Mouse (Mus musculus): ENCODE results near the gene Efna2. TPM values are rescaled to one million over a fixed set of nuclear protein-coding genes. Genes with fewer than 3 reads are reported as not detected.
A peak's percentile ranks its signal among the peaks of the same experiment; 100 is the strongest.

The Efna2 gene
- polyA plus RNA-seq, 1 experiment from 2014 or later = 51.3 TPM

DNA sequence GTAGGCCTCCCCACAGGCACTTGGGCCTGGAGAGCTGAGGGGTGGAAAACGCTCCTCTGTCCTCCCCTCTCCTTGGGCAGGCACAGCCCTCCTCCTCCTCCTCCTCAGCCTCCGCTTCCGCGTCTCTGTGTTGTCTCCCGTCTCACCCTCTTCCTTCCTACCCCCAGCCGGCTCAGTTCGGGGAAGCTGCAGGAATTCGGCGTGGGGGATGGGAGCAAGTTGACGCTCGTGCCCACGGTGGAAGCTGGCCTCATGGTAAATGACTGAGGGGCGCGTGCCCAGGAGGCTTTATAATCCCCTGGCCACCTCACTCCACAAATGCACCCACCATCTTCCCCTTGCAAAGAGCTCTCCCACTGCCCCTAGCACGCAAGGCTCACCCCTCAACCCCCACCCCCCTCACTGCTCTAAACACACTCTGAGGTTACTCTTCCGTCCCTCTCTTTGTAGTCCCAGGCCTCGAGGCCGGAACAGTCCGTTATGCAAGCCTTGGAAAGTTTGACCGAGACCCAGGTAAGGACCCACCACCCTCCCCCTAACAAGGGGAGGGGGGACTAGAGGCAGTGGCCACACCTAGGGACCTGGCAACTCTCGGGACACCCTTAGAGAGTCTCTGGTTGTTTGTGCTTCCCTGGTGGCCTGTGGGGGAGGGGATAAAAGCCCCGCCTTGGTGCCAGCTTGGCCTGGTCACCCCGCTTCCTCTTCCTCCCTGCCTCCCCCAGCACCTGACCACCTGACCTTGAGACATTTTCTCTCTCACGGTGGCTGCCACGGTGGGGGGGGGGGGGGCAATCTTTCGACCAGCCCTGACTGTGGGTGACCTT lies 27.9 kb upstream of the Efna2 start:
- WGBS = 0% methylated on average over 25 of the region's 26 CpGs
- H3K4me1 ChIP-seq (ENCODE audit: control insufficient read depth, insufficient read depth, low read length) = peaks cover 40% of the 10 kb centered on the region
- H3K9me3 ChIP-seq (ENCODE audit: control insufficient read depth, low read length) = no peaks in the 10 kb centered on the region
- H3K9ac ChIP-seq (ENCODE audit: low read length) = peak overlapping the region; percentile 100
- DNase-seq (ENCODE audit: low spot score) (peak; percentile 77), ATAC-seq (ENCODE audit: insufficient number of reproducible peaks, low FRiP score, low TSS enrichment, low read depth) (no peak)
- peak overlapping the region; percentile 99 for H3K4me3 ChIP-seq (ENCODE audit: low read depth, low read length)
- peak overlapping the region; percentile 98 for H3K27ac ChIP-seq (replicated peaks; ENCODE audit: low read depth, low read length)
- peaks cover 40% of the 10 kb centered on the region for H3K36me3 ChIP-seq (ENCODE audit: control insufficient read depth, insufficient read depth, low read length)
- peak overlapping the region; percentile 95 for H3K4me2 ChIP-seq (ENCODE audit: low read depth, severe bottlenecking)
- H3K27me3 ChIP-seq (ENCODE audit: control insufficient read depth, insufficient read depth, low read length) = no peaks in the 10 kb centered on the region

DNA sequence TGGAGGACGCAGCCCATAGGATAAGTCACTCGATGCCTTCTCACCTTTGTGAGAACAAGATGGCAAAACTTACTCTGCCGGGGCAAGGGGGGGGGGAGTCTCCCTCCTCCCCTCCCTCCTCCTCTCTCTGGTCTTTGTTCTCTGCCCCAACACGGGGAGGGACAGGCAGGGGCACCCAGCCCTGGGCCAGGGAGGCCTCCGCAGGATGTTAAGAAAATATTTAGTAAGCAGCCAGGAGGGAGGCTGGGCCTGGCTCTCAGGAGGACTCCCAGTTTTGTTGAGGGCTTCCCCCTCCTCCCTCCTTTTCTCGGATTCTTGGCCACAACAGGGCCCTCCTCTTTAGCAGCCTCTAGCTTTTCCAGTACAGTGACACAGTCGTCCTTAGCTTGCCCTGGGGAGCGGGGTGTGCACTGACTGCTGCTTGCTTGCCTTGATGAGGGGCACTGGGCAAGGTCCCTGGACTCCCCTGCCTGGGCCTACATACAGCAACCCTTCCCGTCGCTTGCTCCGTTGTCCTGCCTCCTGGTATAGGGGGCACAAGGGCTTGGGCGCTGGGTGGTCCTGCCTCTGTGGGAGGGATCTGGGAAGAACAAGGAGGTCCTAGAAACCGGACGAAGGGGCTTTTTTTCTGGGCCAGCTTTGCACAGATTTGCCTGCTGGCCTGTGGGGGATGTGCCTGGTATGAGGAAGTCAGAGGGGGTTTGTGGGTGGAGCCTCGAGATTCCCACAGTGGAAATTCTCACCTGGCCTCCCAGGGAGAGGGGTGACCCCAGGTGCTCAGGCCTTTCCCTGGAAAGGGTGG lies 27.0 kb upstream of the Efna2 start:
- 9% methylated on average over 15 of the region's 15 CpGs for WGBS
- DNase-seq (ENCODE audit: low spot score) (peak; percentile 66), ATAC-seq (ENCODE audit: insufficient number of reproducible peaks, low FRiP score, low TSS enrichment, low read depth) (no peak)
- Histone ChIP-seq H3K36me3 (ENCODE audit: control insufficient read depth, insufficient read depth, low read length) (peaks cover 48% of the 10 kb centered on the region), H3K9me3 (ENCODE audit: control insufficient read depth, low read length) (no peaks in the 10 kb centered on the region), H3K27ac (replicated peaks; ENCODE audit: low read depth, low read length) (peak overlapping the region; percentile 98), H3K4me1 (ENCODE audit: control insufficient read depth, insufficient read depth, low read length) (peaks cover 47% of the 10 kb centered on the region), H3K4me2 (ENCODE audit: low read depth, severe bottlenecking) (peak overlapping the region; percentile 95), H3K27me3 (ENCODE audit: control insufficient read depth, insufficient read depth, low read length) (no peaks in the 10 kb centered on the region), H3K4me3 (ENCODE audit: low read depth, low read length) (peak overlapping the region; percentile 99), H3K9ac (ENCODE audit: low read length) (peak overlapping the region; percentile 100)

DNA sequence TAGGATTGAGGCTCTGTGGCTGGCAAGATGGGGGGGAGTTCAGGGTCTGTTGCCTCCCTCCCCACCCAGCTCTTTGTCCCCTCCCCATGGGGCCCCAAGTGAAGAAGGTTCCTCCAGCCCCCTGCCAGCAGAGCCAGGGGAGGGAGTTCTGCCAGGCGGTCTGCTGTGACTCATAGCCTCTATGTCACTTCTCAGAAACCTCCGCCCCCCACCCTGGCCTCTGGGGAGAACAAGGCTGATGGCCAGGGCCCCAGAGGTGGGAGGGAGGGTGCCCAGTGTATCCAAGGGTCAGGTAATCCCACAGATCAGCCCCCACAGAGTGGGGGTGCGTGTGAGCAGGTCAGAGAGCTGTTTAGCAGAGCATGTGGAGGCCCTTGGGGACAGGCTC lies 26.4 kb upstream of the Efna2 start:
- 0 out of 2 replicates have a peak overlapping the region, but pooled peaks have one; percentile 98 for H3K27ac ChIP-seq (replicated peaks; ENCODE audit: low read depth, low read length)
- DNase-seq (ENCODE audit: low spot score) (no peak), ATAC-seq (ENCODE audit: insufficient number of reproducible peaks, low FRiP score, low TSS enrichment, low read depth) (no peak)
- H3K4me2 ChIP-seq (ENCODE audit: low read depth, severe bottlenecking) = peak overlapping the region; percentile 95
- WGBS = 42% methylated on average over 3 of the region's 3 CpGs
- no peaks in the 10 kb centered on the region for H3K27me3 ChIP-seq (ENCODE audit: control insufficient read depth, insufficient read depth, low read length)
- peak overlapping the region; percentile 99 for H3K4me3 ChIP-seq (ENCODE audit: low read depth, low read length)
- peaks cover 51% of the 10 kb centered on the region for H3K36me3 ChIP-seq (ENCODE audit: control insufficient read depth, insufficient read depth, low read length)
- no peaks in the 10 kb centered on the region for H3K9me3 ChIP-seq (ENCODE audit: control insufficient read depth, low read length)
- H3K9ac ChIP-seq (ENCODE audit: low read length) = peak overlapping the region; percentile 100
- peaks cover 47% of the 10 kb centered on the region for H3K4me1 ChIP-seq (ENCODE audit: control insufficient read depth, insufficient read depth, low read length)

DNA sequence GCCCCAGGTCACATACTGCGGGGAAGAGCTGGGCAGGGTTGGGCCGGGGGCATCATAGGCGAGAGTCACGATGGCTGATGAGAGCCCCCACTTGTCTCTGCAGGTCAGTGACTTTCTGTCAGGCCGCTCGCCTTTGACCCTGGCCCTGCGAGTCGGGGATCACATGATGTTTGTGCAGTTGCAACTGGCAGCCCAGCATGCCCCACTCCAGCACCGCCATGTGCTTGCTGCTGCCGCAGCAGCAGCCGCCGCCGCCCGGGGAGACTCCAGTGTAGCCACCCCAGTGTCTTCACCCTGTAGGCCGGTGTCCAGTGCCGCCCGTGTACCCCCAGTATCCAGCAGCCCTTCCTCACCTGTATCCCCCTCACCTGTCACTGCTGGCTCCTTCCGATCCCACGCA lies 25.6 kb upstream of the Efna2 start:
- peaks cover 51% of the 10 kb centered on the region for H3K36me3 ChIP-seq (ENCODE audit: control insufficient read depth, insufficient read depth, low read length)
- no peak overlapping the region for H3K27ac ChIP-seq (replicated peaks; ENCODE audit: low read depth, low read length)
- no peak for ATAC-seq (ENCODE audit: insufficient number of reproducible peaks, low FRiP score, low TSS enrichment, low read depth)
- H3K4me3 ChIP-seq (ENCODE audit: low read depth, low read length) = peak overlapping the region; percentile 99; the same call in 1 of the 2 replicates
- no peak overlapping the region for H3K9ac ChIP-seq (ENCODE audit: low read length)
- peaks cover 54% of the 10 kb centered on the region for H3K4me1 ChIP-seq (ENCODE audit: control insufficient read depth, insufficient read depth, low read length)
- H3K4me2 ChIP-seq (ENCODE audit: low read depth, severe bottlenecking) = peak overlapping the region; percentile 95; the same call in 1 of the 2 replicates
- H3K27me3 ChIP-seq (ENCODE audit: control insufficient read depth, insufficient read depth, low read length) = no peaks in the 10 kb centered on the region
- H3K9me3 ChIP-seq (ENCODE audit: control insufficient read depth, low read length) = no peaks in the 10 kb centered on the region
- WGBS = 92% methylated on average over 19 of the region's 19 CpGs
- DNase-seq (ENCODE audit: low spot score) = no peak

DNA sequence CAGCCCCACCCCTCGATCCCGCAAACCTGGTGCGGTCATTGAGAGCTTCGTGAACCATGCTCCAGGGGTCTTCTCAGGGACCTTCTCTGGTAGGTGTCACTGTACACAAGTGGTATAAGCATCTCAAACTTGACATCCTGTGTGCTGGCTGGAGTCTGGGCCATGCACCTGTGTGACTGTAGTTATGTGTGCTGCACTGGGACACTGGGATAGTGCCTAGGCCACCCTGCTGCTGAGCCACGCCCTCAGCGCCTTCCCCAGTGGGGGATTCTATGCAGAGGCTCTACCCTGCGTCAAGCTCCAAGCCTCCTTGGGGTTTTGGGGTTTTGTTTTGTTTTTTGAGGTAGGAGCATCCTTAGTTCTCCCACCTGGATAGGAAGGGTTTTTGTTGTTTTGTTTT lies 24.9 kb upstream of the Efna2 start:
- no peak for ATAC-seq (ENCODE audit: insufficient number of reproducible peaks, low FRiP score, low TSS enrichment, low read depth)
- Histone ChIP-seq H3K9me3 (ENCODE audit: control insufficient read depth, low read length) (no peaks in the 10 kb centered on the region), H3K27me3 (ENCODE audit: control insufficient read depth, insufficient read depth, low read length) (no peaks in the 10 kb centered on the region), H3K4me1 (ENCODE audit: control insufficient read depth, insufficient read depth, low read length) (peaks cover 61% of the 10 kb centered on the region), H3K36me3 (ENCODE audit: control insufficient read depth, insufficient read depth, low read length) (peaks cover 51% of the 10 kb centered on the region), H3K4me2 (ENCODE audit: low read depth, severe bottlenecking) (no peak overlapping the region), H3K9ac (ENCODE audit: low read length) (no peak overlapping the region), H3K27ac (replicated peaks; ENCODE audit: low read depth, low read length) (no peak overlapping the region), H3K4me3 (ENCODE audit: low read depth, low read length) (no peak overlapping the region)
- no peak for DNase-seq (ENCODE audit: low spot score)
- WGBS = 88% methylated on average over 7 of the region's 7 CpGs

DNA sequence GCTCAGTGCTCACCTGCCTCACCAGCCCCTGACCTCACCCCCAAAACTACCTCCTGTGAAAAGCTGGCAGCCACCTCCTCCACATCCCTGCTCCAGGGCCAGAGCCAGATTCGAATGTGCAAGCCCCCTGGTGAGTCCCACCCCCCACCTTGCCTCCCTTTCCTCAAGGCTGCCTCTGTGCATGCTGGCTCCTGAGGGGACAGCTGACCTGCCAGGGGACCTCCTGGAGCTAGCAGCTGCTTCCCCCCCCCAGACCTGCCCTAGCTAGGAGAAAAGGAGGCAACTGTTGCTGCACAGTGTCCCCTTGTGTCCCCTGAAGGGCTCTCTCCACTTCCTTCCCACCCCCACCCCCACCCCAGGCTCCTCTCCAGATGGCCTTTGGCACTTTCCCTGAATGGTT lies 24.0 kb upstream of the Efna2 start:
- H3K9me3 ChIP-seq (ENCODE audit: control insufficient read depth, low read length) = no peaks in the 10 kb centered on the region
- no peak overlapping the region for H3K4me3 ChIP-seq (ENCODE audit: low read depth, low read length)
- H3K4me2 ChIP-seq (ENCODE audit: low read depth, severe bottlenecking) = no peak overlapping the region
- peaks cover 62% of the 10 kb centered on the region for H3K4me1 ChIP-seq (ENCODE audit: control insufficient read depth, insufficient read depth, low read length)
- H3K9ac ChIP-seq (ENCODE audit: low read length) = no peak overlapping the region; the same call in 1 of the 2 replicates
- 29% methylated on average over 1 of the region's 1 CpGs for WGBS
- H3K27me3 ChIP-seq (ENCODE audit: control insufficient read depth, insufficient read depth, low read length) = no peaks in the 10 kb centered on the region
- peak overlapping the region; percentile 64; the same call in 1 of the 2 replicates for H3K27ac ChIP-seq (replicated peaks; ENCODE audit: low read depth, low read length)
- peaks cover 49% of the 10 kb centered on the region for H3K36me3 ChIP-seq (ENCODE audit: control insufficient read depth, insufficient read depth, low read length)
- DNase-seq (ENCODE audit: low spot score) (no peak), ATAC-seq (ENCODE audit: insufficient number of reproducible peaks, low FRiP score, low TSS enrichment, low read depth) (no peak)

DNA sequence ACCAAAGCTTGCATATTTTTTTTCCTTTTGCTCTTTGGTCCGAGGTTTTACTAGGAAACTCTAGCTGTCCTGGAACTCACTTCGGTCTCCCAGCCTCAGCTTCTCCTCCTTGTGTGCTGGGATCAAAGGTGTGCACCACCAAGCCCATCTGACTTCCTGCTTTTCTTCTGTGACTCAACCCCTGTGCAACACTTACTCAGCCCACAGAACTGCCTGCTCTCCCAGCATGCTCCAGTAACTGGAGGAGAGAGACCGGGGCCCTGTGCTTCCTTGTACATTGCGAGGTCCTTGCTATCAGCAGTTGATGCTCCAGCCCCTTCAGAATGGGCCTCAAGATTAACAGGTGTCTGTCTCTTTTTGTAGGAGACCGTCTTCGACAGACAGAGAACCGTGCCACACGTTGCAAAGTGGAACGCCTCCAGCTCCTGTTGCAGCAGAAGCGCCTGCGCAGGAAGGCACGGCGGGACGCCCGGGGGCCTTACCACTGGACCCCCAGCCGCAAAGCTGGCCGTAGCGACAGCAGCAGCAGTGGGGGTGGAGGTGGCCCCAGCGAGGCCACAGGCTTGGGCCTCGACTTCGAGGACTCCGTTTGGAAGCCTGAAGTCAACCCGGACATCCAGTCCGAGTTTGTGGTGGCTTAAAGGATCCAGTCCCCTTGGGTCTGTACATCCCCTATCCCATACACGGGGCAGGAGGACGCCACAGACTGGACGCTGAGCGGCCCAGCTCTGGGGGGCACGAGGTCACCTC lies 23.1 kb upstream of the Efna2 start:
- WGBS = 88% methylated on average over 29 of the region's 29 CpGs

DNA sequence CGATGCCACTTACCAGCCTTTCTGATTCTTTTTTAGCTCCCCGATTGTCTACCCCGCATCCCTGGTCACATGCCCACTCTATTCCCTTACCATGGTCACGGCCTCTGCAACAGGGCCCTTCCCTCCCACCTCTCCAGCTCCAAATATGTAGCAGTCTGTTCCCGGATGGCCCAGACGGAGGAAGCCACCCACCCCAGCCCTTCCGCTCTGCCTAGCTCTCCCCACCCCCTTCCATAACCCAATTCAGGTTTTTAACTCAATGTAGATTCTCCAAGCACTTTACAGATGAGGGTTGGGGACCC lies 22.6 kb upstream of the Efna2 start:
- no peak overlapping the region for H3K9ac ChIP-seq (ENCODE audit: low read length)

More for the DNA sequence above, 23.1 kb upstream of the Efna2 start:
- Histone ChIP-seq H3K36me3 (ENCODE audit: control insufficient read depth, insufficient read depth, low read length) (peaks cover 49% of the 10 kb centered on the region), H3K27me3 (ENCODE audit: control insufficient read depth, insufficient read depth, low read length) (no peaks in the 10 kb centered on the region), H3K4me2 (ENCODE audit: low read depth, severe bottlenecking) (no peak overlapping the region), H3K9ac (ENCODE audit: low read length) (peak overlapping the region; percentile 12; the same call in 1 of the 2 replicates), H3K4me3 (ENCODE audit: low read depth, low read length) (no peak overlapping the region), H3K4me1 (ENCODE audit: control insufficient read depth, insufficient read depth, low read length) (peaks cover 71% of the 10 kb centered on the region), H3K27ac (replicated peaks; ENCODE audit: low read depth, low read length) (peak overlapping the region; percentile 42; the same call in 1 of the 2 replicates), H3K9me3 (ENCODE audit: control insufficient read depth, low read length) (no peaks in the 10 kb centered on the region)
- DNase-seq (ENCODE audit: low spot score) (no peak), ATAC-seq (ENCODE audit: insufficient number of reproducible peaks, low FRiP score, low TSS enrichment, low read depth) (no peak)

More for the DNA sequence above, 22.6 kb upstream of the Efna2 start:
- no peak for ATAC-seq (ENCODE audit: insufficient number of reproducible peaks, low FRiP score, low TSS enrichment, low read depth)
- 65% methylated on average over 7 of the region's 7 CpGs for WGBS
- Histone ChIP-seq H3K4me1 (ENCODE audit: control insufficient read depth, insufficient read depth, low read length) (peaks cover 76% of the 10 kb centered on the region), H3K36me3 (ENCODE audit: control insufficient read depth, insufficient read depth, low read length) (peaks cover 47% of the 10 kb centered on the region), H3K4me2 (ENCODE audit: low read depth, severe bottlenecking) (no peak overlapping the region), H3K9me3 (ENCODE audit: control insufficient read depth, low read length) (no peaks in the 10 kb centered on the region), H3K4me3 (ENCODE audit: low read depth, low read length) (no peak overlapping the region), H3K27me3 (ENCODE audit: control insufficient read depth, insufficient read depth, low read length) (no peaks in the 10 kb centered on the region), H3K27ac (replicated peaks; ENCODE audit: low read depth, low read length) (peak overlapping the region; percentile 42)
- DNase-seq (ENCODE audit: low spot score) = no peak

Measured in limb, embryonic 11.5 days (tissue).